Mouse (Mus musculus) liver, adult 2 months (tissue): ENCODE measurements around the gene Nppc. TPM values are rescaled to one million over a fixed set of nuclear protein-coding genes. Genes with fewer than 3 reads are reported as not detected.

Experiments used
- DNase-seq: peaks from one replicate; pipeline ENCODE4 v3.0.0-alpha.2; 2011; ENCODE audit warnings: low read depth, low spot score; ENCODE audit errors: extremely low read depth
- H3K27ac ChIP-seq: fragments of 200-500 bp; replicated peaks from 2 replicates; pipeline ENCODE4 v1.5.1; 2012; ENCODE audit warnings: low read depth, mild to moderate bottlenecking, control low read depth, inconsistent platforms, low read length; ENCODE audit not compliant: insufficient read depth
- H3K27me3 ChIP-seq: fragments of 200-500 bp; 2 replicates; pipeline ENCODE4 v1.6.1; 2012; ENCODE audit warnings: mild to moderate bottlenecking, moderate library complexity, low read length, inconsistent platforms; ENCODE audit not compliant: control insufficient read depth, insufficient read depth
- H3K36me3 ChIP-seq: fragments of 200-500 bp; 2 replicates; pipeline ENCODE4 v1.6.1; 2012; ENCODE audit warnings: low read length, inconsistent platforms; ENCODE audit not compliant: control insufficient read depth, insufficient read depth
- H3K4me1 ChIP-seq: fragments of 200-500 bp; 2 replicates; pipeline ENCODE4 v1.6.1; 2011; ENCODE audit warnings: low read length; ENCODE audit not compliant: control insufficient read depth, insufficient read depth
- H3K4me3 ChIP-seq: fragments of 200-500 bp; 2 replicates; pipeline ENCODE4 v1.5.1; 2011; ENCODE audit warnings: low read depth, mild to moderate bottlenecking, control low read depth, low read length, moderate library complexity; ENCODE audit not compliant: insufficient read depth
- H3K79me2 ChIP-seq: fragments of 200-500 bp; 2 replicates; pipeline ENCODE4 v1.6.1; 2012; ENCODE audit warnings: inconsistent platforms, mild to moderate bottlenecking, low read length, moderate library complexity; ENCODE audit not compliant: control insufficient read depth, insufficient read depth
- H3K9ac ChIP-seq: fragments of 200-500 bp; 2 replicates; pipeline ENCODE4 v1.6.1; 2012; ENCODE audit warnings: low read depth, mild to moderate bottlenecking, control low read depth, inconsistent platforms, low read length
- CTCF ChIP-seq: fragments of 200-500 bp; IDR thresholded peaks from 2 replicates; pipeline ENCODE4 v1.5.1; 2011; ENCODE audit warnings: low read depth, low read length, control low read depth
- POLR2A ChIP-seq: fragments of 200-500 bp; IDR thresholded peaks from 2 replicates; pipeline ENCODE4 v1.6.1; 2011; ENCODE audit warnings: low read length, control low read depth; ENCODE audit not compliant: insufficient read depth; ENCODE audit errors: extremely low read depth
- WGBS: fragments of 180-500 bp; shearing (Covaris S2); methylation state at CpG from one replicate; pipeline ENCODE4 v1.1.7; 2018; 5-methylcytosine and 5-hydroxymethylcytosine counted together
- polyA plus RNA-seq: library from polyadenylated mRNA; depleted of rRNA; stranded (reverse); fragments of >200 nt; gene quantifications from 2 replicates; pipeline ENCODE4 v1.2.3, GENCODE M21; 2012
- total RNA-seq: library from RNA; depleted of rRNA; stranded (reverse); fragments of >200 nt; gene quantifications from 2 replicates; pipeline ENCODE4 v1.2.3, GENCODE M21; 2014

The Nppc gene
- total and polyA plus RNA-seq, 2 experiments = not detected

DNA sequence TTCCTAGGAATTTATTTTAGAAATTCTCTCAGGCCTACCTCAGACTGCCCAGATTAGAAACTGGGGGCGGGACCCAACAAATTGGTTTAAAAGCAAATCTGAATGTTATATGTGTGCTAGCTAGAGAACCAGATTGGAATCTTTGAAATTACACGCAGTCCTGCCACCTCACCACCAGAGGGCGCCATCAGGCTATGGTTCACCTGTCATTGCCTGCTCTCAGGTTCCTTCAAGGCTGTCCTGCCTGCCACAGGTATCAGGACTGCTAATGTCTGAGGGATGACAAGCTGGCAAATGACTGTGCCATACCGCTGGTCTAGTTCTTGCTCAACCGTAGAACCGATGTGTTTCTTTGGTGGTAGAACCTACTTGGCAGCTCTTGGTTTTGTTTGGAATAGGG, 20.1 kb downstream of the Nppc start:
- H3K36me3 ChIP-seq = no peaks in the 10 kb centered on the region
- no peaks in the 10 kb centered on the region for H3K27me3 ChIP-seq
- H3K27ac ChIP-seq = no peak overlapping the region
- TF ChIP-seq POLR2A (no peak), CTCF (peak; percentile 98)
- H3K4me3 ChIP-seq = no peak overlapping the region
- no peaks in the 10 kb centered on the region for H3K4me1 ChIP-seq
- DNase-seq = peak; percentile 50
- H3K9ac ChIP-seq = no peak overlapping the region
- WGBS = 6% methylated on average over 6 of the region's 6 CpGs
- H3K79me2 ChIP-seq = no peaks in the 10 kb centered on the region

- Histone ChIP-seq H3K4me3 (no peak overlapping the region), H3K27ac (no peak overlapping the region), H3K9ac (no peak overlapping the region), H3K4me1 (no peaks in the 10 kb centered on the region), H3K27me3 (no peaks in the 10 kb centered on the region), H3K36me3 (no peaks in the 10 kb centered on the region), H3K79me2 (no peaks in the 10 kb centered on the region)
- DNase-seq = no peak
- 79% methylated on average over 2 of the region's 2 CpGs for WGBS
- no peak for TF ChIP-seq CTCF
- no peak for TF ChIP-seq POLR2A
These were observed 22.9 kb downstream of the Nppc start for GRCm38 (mm10) chr1:86647517-86647916.

DNA sequence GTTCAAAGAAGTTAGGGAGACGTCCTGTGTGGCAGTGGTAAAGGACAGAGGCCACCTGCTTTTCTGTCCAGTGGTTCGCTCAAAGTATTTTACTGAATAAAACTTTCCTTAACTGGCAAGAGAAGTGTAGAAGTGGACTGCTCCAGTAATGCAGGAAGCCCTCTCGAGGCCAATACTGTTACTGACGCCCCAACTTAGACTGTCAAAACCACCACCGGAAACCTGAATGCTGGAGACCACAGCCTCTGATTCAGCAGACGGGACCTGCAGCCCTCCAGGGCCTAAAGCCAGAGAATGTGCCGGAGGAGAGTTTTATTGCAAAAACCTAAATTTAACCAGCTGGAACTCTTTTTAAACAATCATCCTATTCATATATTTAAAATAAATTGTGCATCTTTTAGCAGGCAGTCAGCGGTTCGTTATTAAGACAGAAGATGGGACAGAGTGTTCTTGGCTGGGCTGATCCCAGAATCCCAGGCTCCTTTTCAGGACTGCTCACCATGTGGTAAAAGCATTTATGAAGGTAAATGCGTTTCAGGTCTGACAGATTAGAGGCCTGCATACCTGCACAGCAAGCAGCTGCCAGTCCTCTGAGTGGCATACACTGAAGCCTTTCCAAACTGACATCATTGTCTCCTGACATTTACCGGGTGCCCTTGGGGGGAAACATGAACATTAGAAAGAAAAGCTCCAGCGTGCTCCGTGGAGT, 27.1 kb downstream of the Nppc start:
- H3K36me3 ChIP-seq = no peaks in the 10 kb centered on the region
- no peak for TF ChIP-seq POLR2A
- TF ChIP-seq CTCF = no peak
- no peak for DNase-seq
- H3K4me1 ChIP-seq = no peaks in the 10 kb centered on the region
- no peak overlapping the region for H3K4me3 ChIP-seq
- no peak overlapping the region for H3K9ac ChIP-seq
- no peak overlapping the region for H3K27ac ChIP-seq
- no peaks in the 10 kb centered on the region for H3K79me2 ChIP-seq
- WGBS = 87% methylated on average over 13 of the region's 13 CpGs
- H3K27me3 ChIP-seq = no peaks in the 10 kb centered on the region

GRCm38 (mm10) chr1:86634751-86635359, 35.5 kb downstream of the Nppc start:
- H3K4me1 ChIP-seq = peaks cover 14% of the 10 kb centered on the region
- peak; percentile 71 for DNase-seq
- H3K36me3 ChIP-seq = no peaks in the 10 kb centered on the region
- no peak overlapping the region for H3K27ac ChIP-seq
- TF ChIP-seq POLR2A = no peak
- no peak for TF ChIP-seq CTCF
- H3K4me3 ChIP-seq = no peak overlapping the region
- no peaks in the 10 kb centered on the region for H3K27me3 ChIP-seq
- H3K79me2 ChIP-seq = no peaks in the 10 kb centered on the region
- H3K9ac ChIP-seq = no peak overlapping the region
- 49% methylated on average over 6 of the region's 6 CpGs for WGBS

DNA sequence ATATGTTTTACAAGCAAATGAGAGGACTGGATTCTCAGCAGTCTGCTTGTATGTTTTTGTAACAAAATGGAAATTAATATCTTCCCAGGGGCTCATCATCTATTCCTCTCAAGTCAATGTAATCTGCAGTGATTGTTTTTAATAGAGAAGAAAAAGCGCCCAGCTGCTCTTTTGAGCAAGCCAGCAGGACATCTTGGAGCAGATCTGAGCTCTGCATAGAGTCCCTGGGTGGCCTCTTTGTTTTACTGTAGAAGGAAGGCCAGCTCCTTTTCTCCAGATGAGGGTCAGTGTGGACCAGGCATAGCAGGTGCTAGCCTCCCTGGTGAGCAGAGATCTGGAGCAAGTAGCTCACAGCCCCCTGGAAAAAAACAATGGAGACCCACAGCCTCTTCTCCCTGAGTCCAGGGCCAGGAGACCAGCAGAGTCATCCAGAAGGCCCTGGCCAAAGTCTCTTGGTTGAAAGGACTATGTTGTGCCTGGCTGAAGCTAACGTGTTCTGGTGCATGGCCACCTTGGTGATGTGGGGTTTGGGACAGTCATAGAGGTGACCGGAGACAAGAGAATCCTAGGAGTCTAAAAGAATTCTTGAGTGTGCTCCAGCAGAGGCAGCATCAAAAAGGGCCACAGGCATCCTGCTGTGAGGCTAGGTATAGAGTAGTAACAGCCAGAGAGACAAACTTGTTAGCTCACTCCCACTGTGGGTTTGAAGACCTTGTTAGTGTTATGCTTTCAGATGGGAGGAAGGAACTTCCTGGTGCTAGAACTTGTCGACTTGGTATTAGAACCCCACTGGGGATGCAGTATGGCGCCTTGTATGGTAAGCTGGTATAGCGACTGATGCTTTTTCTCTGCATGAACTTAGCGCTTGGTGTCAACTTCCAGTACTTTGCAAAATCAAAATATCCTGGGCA, 36.3 kb downstream of the Nppc start:
- no peak overlapping the region for H3K4me3 ChIP-seq
- WGBS = 70% methylated on average over 7 of the region's 7 CpGs
- no peaks in the 10 kb centered on the region for H3K79me2 ChIP-seq
- peaks cover 14% of the 10 kb centered on the region for H3K4me1 ChIP-seq
- H3K9ac ChIP-seq = no peak overlapping the region
- DNase-seq = no peak
- peak overlapping the region; percentile 60 for H3K27ac ChIP-seq
- no peaks in the 10 kb centered on the region for H3K36me3 ChIP-seq
- no peak for TF ChIP-seq POLR2A
- TF ChIP-seq CTCF = no peak
- H3K27me3 ChIP-seq = no peaks in the 10 kb centered on the region
